Mouse (Mus musculus) limb, embryonic 14.5 days (tissue): ENCODE results near the gene 1700008O03Rik. TPM values are rescaled to one million over a fixed set of nuclear protein-coding genes. Genes with fewer than 3 reads are reported as not detected.
A peak's percentile ranks its signal among the peaks of the same experiment; 100 is the strongest.

Experiments used
- ATAC-seq: fragments of 200-750 bp; cut with Nextera tagmentation; 2 replicates; pipeline ENCODE4 v1.8.0; 2017; ENCODE audit warnings: low read depth, moderate number of reproducible peaks, moderate TSS enrichment; ENCODE audit not compliant: low FRiP score
- DNase-seq: peaks from one replicate; pipeline ENCODE4 v3.0.0-alpha.2; 2015; ENCODE audit warnings: low spot score
- H3K27ac ChIP-seq: fragments of 300-500 bp; sonication (generic); replicated peaks from 2 replicates; pipeline ENCODE4 v1.5.1; 2014; ENCODE audit warnings: low read depth, mild to moderate bottlenecking, low read length, moderate library complexity, mixed read lengths
- H3K27me3 ChIP-seq: fragments of 300-500 bp; sonication (generic); 2 replicates; pipeline ENCODE4 v1.6.1; 2014; ENCODE audit warnings: low read length, mixed read lengths; ENCODE audit not compliant: control insufficient read depth, insufficient read depth
- H3K36me3 ChIP-seq: fragments of 300-500 bp; sonication (generic); 2 replicates; pipeline ENCODE4 v1.6.1; 2014; ENCODE audit warnings: mild to moderate bottlenecking, low read length, moderate library complexity, mixed read lengths; ENCODE audit not compliant: control insufficient read depth, insufficient read depth
- H3K4me1 ChIP-seq: fragments of 300-500 bp; sonication (generic); 2 replicates; pipeline ENCODE4 v1.6.1; 2014; ENCODE audit warnings: antibody characterized with exemption, low read length, mixed read lengths; ENCODE audit not compliant: control insufficient read depth, insufficient read depth
- H3K4me2 ChIP-seq: fragments of 300-500 bp; sonication (generic); replicated peaks from 2 replicates; pipeline ENCODE4 v1.6.1; 2014; ENCODE audit warnings: low read depth, mild to moderate bottlenecking, low read length, moderate library complexity; ENCODE audit not compliant: severe bottlenecking
- H3K4me3 ChIP-seq: fragments of 300-500 bp; sonication (generic); replicated peaks from 2 replicates; pipeline ENCODE4 v1.5.1; 2014; ENCODE audit warnings: low read length
- H3K9ac ChIP-seq: fragments of 300-500 bp; sonication (generic); 2 replicates; pipeline ENCODE4 v1.6.1; 2014; ENCODE audit warnings: mild to moderate bottlenecking, low read depth, low read length, moderate library complexity; ENCODE audit not compliant: severe bottlenecking
- H3K9me3 ChIP-seq: fragments of 300-500 bp; sonication (generic); 2 replicates; pipeline ENCODE4 v1.6.1; 2016; ENCODE audit warnings: low read length; ENCODE audit not compliant: control insufficient read depth
- POLR2A ChIP-seq: fragments of 200-500 bp; IDR thresholded peaks from 2 replicates; pipeline ENCODE4 v1.8.0; 2012; ENCODE audit warnings: inconsistent platforms, mild to moderate bottlenecking, moderate library complexity, borderline replicate concordance; ENCODE audit not compliant: insufficient read depth, insufficient read length; ENCODE audit errors: extremely low read depth
- WGBS: fragments of 180-500 bp; shearing (Covaris S2); extraction: QIAGEN DNeasy Blood & Tissue Kit; methylation state at CpG from one replicate; pipeline ENCODE4 v1.1.7; 2014; 5-methylcytosine and 5-hydroxymethylcytosine counted together
- polyA plus RNA-seq, 2 experiments: library from polyadenylated mRNA; depleted of rRNA in 1 of 2; stranded (reverse) in 1 of 2; unstranded in 1 of 2; fragments of >200 nt; fragmentation: Nextera tagmentation in 1 of 2; extraction: Ambion mirVana in 1 of 2; gene quantifications; 2 replicates each; pipeline versions ENCODE4 v1.2.1 to v1.2.3; 2012 to 2014

1700008O03Rik gene
- polyA plus RNA-seq, 2 experiments: 0.67 to 2.1 TPM

GRCm38 (mm10) chr7:44358012-44358411, 27.6 kb downstream of the 1700008O03Rik start:
- 12% methylated on average over 5 of the region's 5 CpGs for WGBS
- TF ChIP-seq POLR2A: no peak
- no peak overlapping the region for H3K4me2 ChIP-seq
- peaks cover 10% of the 10 kb centered on the region for H3K4me1 ChIP-seq
- H3K27ac ChIP-seq: no peak overlapping the region
- H3K9ac ChIP-seq: no peak overlapping the region
- H3K9me3 ChIP-seq: no peaks in the 10 kb centered on the region
- no peaks in the 10 kb centered on the region for H3K36me3 ChIP-seq
- H3K27me3 ChIP-seq: peaks cover 88% of the 10 kb centered on the region
- H3K4me3 ChIP-seq: no peak overlapping the region
- ATAC-seq (no peak), DNase-seq (no peak)

- no peaks in the 10 kb centered on the region for H3K36me3 ChIP-seq
- no peak overlapping the region for H3K4me3 ChIP-seq
- H3K27ac ChIP-seq: no peak overlapping the region
- H3K4me1 ChIP-seq: peaks cover 10% of the 10 kb centered on the region
- TF ChIP-seq POLR2A: no peak
- H3K9ac ChIP-seq: no peak overlapping the region
- no peaks in the 10 kb centered on the region for H3K9me3 ChIP-seq
- ATAC-seq (no peak), DNase-seq (no peak)
- H3K4me2 ChIP-seq: no peak overlapping the region
- H3K27me3 ChIP-seq: peaks cover 89% of the 10 kb centered on the region
- 15% methylated on average over 10 of the region's 10 CpGs for WGBS
Measured at GRCm38 (mm10) chr7:44357531-44357930, 28.1 kb downstream of the 1700008O03Rik start.

GRCm38 (mm10) chr7:44356590-44357481, 28.8 kb downstream of the 1700008O03Rik start:
- Histone ChIP-seq H3K36me3 (no peaks in the 10 kb centered on the region), H3K27ac (no peak overlapping the region), H3K4me1 (peaks cover 10% of the 10 kb centered on the region), H3K4me2 (no peak overlapping the region), H3K27me3 (peaks cover 89% of the 10 kb centered on the region), H3K9me3 (no peaks in the 10 kb centered on the region), H3K4me3 (no peak overlapping the region), H3K9ac (no peak overlapping the region)
- WGBS: 4% methylated on average over 32 of the region's 35 CpGs
- no peak for TF ChIP-seq POLR2A
- ATAC-seq: no peak
- no peak for DNase-seq

- H3K9ac ChIP-seq: no peak overlapping the region
- no peaks in the 10 kb centered on the region for H3K9me3 ChIP-seq
- ATAC-seq: no peak
- no peak for TF ChIP-seq POLR2A
- WGBS: 72% methylated on average over 6 of the region's 6 CpGs
- no peak for DNase-seq
- no peak overlapping the region for H3K4me2 ChIP-seq
- H3K4me1 ChIP-seq: peaks cover 14% of the 10 kb centered on the region
- peaks cover 90% of the 10 kb centered on the region for H3K27me3 ChIP-seq
- H3K27ac ChIP-seq: no peak overlapping the region
- H3K36me3 ChIP-seq: no peaks in the 10 kb centered on the region
- no peak overlapping the region for H3K4me3 ChIP-seq
Measured at GRCm38 (mm10) chr7:44355411-44355810, 30.2 kb downstream of the 1700008O03Rik start.

GRCm38 (mm10) chr7:44353601-44354340, 31.8 kb downstream of the 1700008O03Rik start:
- no peak for TF ChIP-seq POLR2A
- no peaks in the 10 kb centered on the region for H3K9me3 ChIP-seq
- no peaks in the 10 kb centered on the region for H3K36me3 ChIP-seq
- ATAC-seq (no peak), DNase-seq (no peak)
- no peak overlapping the region for H3K9ac ChIP-seq
- H3K27ac ChIP-seq: no peak overlapping the region
- peak overlapping the region; percentile 27 for H3K4me2 ChIP-seq
- peak overlapping the region; percentile 24 for H3K4me3 ChIP-seq
- H3K4me1 ChIP-seq: peaks cover 10% of the 10 kb centered on the region; the same call in 1 of the 2 replicates
- H3K27me3 ChIP-seq: peaks cover 83% of the 10 kb centered on the region
- WGBS: 2% methylated on average over 31 of the region's 35 CpGs
